Mouse (Mus musculus): ENCODE results near the gene Prkn.

The Prkn gene

GRCm38 (mm10) chr17:10997291-10997690 is 157.1 kb downstream of the Prkn start:
- no peak for DNase-seq

- DNase-seq = no peak
These were observed 183.2 kb downstream of the Prkn start for GRCm38 (mm10) chr17:11023371-11023770.

GRCm38 (mm10) chr17:11029348-11029747 is 189.2 kb downstream of the Prkn start:
- DNase-seq = no peak

- DNase-seq = no peak
These were observed 190.8 kb downstream of the Prkn start for GRCm38 (mm10) chr17:11030936-11031335.

- DNase-seq = no peak
These were observed 192.2 kb downstream of the Prkn start for GRCm38 (mm10) chr17:11032366-11032765.

GRCm38 (mm10) chr17:11033594-11033993 is 193.4 kb downstream of the Prkn start:
- no peak for DNase-seq

GRCm38 (mm10) chr17:11038272-11038671 is 198.1 kb downstream of the Prkn start:
- no peak for DNase-seq

- no peak for DNase-seq
These were observed 218.8 kb downstream of the Prkn start for GRCm38 (mm10) chr17:11058986-11059385.

GRCm38 (mm10) chr17:11067076-11067703 is 227.0 kb downstream of the Prkn start:
- DNase-seq = no peak

- peak; percentile 35 for DNase-seq
These were observed 227.7 kb downstream of the Prkn start for GRCm38 (mm10) chr17:11067704-11068475.

GRCm38 (mm10) chr17:11070996-11071395 is 230.8 kb downstream of the Prkn start:
- DNase-seq = no peak

GRCm38 (mm10) chr17:11076319-11076903 is 236.2 kb downstream of the Prkn start:
- peak; percentile 27 for DNase-seq

GRCm38 (mm10) chr17:11086492-11086891 is 246.3 kb downstream of the Prkn start:
- no peak for DNase-seq

GRCm38 (mm10) chr17:11087088-11087487 is 246.9 kb downstream of the Prkn start:
- no peak for DNase-seq

- DNase-seq = no peak
These were observed 247.6 kb downstream of the Prkn start for GRCm38 (mm10) chr17:11087823-11088222.

- no peak for DNase-seq
These were observed 249.2 kb downstream of the Prkn start for GRCm38 (mm10) chr17:11089361-11089760.

GRCm38 (mm10) chr17:11092900-11093299 is 252.7 kb downstream of the Prkn start:
- no peak for DNase-seq

- DNase-seq = no peak
These were observed 253.1 kb downstream of the Prkn start for GRCm38 (mm10) chr17:11093321-11093720.

- DNase-seq = no peak
These were observed 266.8 kb downstream of the Prkn start for GRCm38 (mm10) chr17:11107007-11107406.

GRCm38 (mm10) chr17:11107916-11108315 is 267.7 kb downstream of the Prkn start:
- no peak for DNase-seq

- no peak for DNase-seq
These were observed 277.3 kb downstream of the Prkn start for GRCm38 (mm10) chr17:11117508-11117907.

- no peak for DNase-seq
These were observed 283.9 kb downstream of the Prkn start for GRCm38 (mm10) chr17:11124048-11124447.

GRCm38 (mm10) chr17:11127217-11127616 is 287.0 kb downstream of the Prkn start:
- no peak for DNase-seq

- DNase-seq = peak; percentile 35
These were observed 290.7 kb downstream of the Prkn start for GRCm38 (mm10) chr17:11130919-11131318.

Data from right cerebral cortex, postnatal 4 days (tissue).